In genomic region chr19:44908836-44909460, GRCm38 (mm10) we compare ENCODE assay signal across 13 mouse cellular contexts. TPM values are rescaled to one million over a fixed set of nuclear protein-coding genes. Genes with fewer than 3 reads are reported as not detected.
DNase-seq lines count a peak whose midpoint lies in the region; ATAC-seq and TF ChIP-seq lines count a peak whose summit lies in the region.
"Had no signal": no experiment of that assay in that cellular context is flagged by ENCODE, and none has a peak within 500 bp of the region (broad histone marks: within the 10 kb centered on the region; RNA-seq: fewer than 3 reads in every experiment).

No protein-coding gene starts in this region.

- H3K36me3 ChIP-seq in heart, embryonic 11.5 days (ENCODE audit: control insufficient read depth, insufficient read depth, low read length): no peaks in the 10 kb centered on the region
- no peaks in the 10 kb centered on the region for H3K36me3 ChIP-seq in liver, embryonic 11.5 days (ENCODE audit: control insufficient read depth, insufficient read depth, low read length)
- no peaks in the 10 kb centered on the region for H3K36me3 ChIP-seq in liver, postnatal 0 days (replicated peaks; ENCODE audit: insufficient read depth, low read length)
- H3K36me3 ChIP-seq in embryonic facial prominence, embryonic 12.5 days: no peaks in the 10 kb centered on the region
- H3K36me3 ChIP-seq in stomach, embryonic 14.5 days (ENCODE audit: control insufficient read depth, insufficient read depth, low read length): no peaks in the 10 kb centered on the region
- H3K36me3 ChIP-seq: limb, embryonic 15.5 days; midbrain, embryonic 13.5 days had no signal

- no peak for TF ChIP-seq EP300 in liver, postnatal 0 days (IDR thresholded peaks at IDR 0.05; ENCODE audit: low read depth)

- no peaks in the 10 kb centered on the region for H3K9me3 ChIP-seq in heart, embryonic 11.5 days (replicated peaks; ENCODE audit: control insufficient read depth, low read length)
- H3K9me3 ChIP-seq in liver, embryonic 11.5 days (ENCODE audit: control insufficient read depth, low read length): no peaks in the 10 kb centered on the region
- H3K9me3 ChIP-seq in liver, postnatal 0 days (ENCODE audit: low read length): no peaks in the 10 kb centered on the region
- H3K9me3 ChIP-seq in embryonic facial prominence, embryonic 12.5 days: no peaks in the 10 kb centered on the region
- H3K9me3 ChIP-seq in stomach, embryonic 14.5 days (ENCODE audit: control insufficient read depth, low read depth, low read length): no peaks in the 10 kb centered on the region
- H3K9me3 ChIP-seq: limb, embryonic 15.5 days; midbrain, embryonic 13.5 days had no signal

- no peaks in the 10 kb centered on the region for H3K27me3 ChIP-seq in heart, embryonic 11.5 days (ENCODE audit: control insufficient read depth, insufficient read depth, low read length)
- H3K27me3 ChIP-seq in liver, embryonic 11.5 days (replicated peaks; ENCODE audit: control insufficient read depth, insufficient read depth, low read length): no peaks in the 10 kb centered on the region; the same call in 1 of the 2 replicates
- no peaks in the 10 kb centered on the region for H3K27me3 ChIP-seq in liver, postnatal 0 days (ENCODE audit: insufficient read depth, low read length)
- H3K27me3 ChIP-seq in embryonic facial prominence, embryonic 12.5 days: no peaks in the 10 kb centered on the region
- no peaks in the 10 kb centered on the region for H3K27me3 ChIP-seq in stomach, embryonic 14.5 days (ENCODE audit: control insufficient read depth, insufficient read depth, low read length)
- H3K27me3 ChIP-seq: limb, embryonic 15.5 days had no signal

- ATAC-seq in heart, embryonic 11.5 days (replicated peaks; ENCODE audit: insufficient number of reproducible peaks, low FRiP score, low TSS enrichment): no peak
- ATAC-seq in liver, embryonic 11.5 days (replicated peaks; ENCODE audit: low FRiP score): no peak
- no peak for ATAC-seq in liver, postnatal 0 days
- ATAC-seq in embryonic facial prominence, embryonic 12.5 days (ENCODE audit: insufficient number of reproducible peaks, insufficient read depth, low FRiP score, low TSS enrichment): no peak
- no peak for ATAC-seq in stomach, embryonic 14.5 days (ENCODE audit: insufficient number of reproducible peaks, insufficient read depth, low FRiP score, low read depth)
- no peak for ATAC-seq in erythroid progenitor cell, adult 5-6 weeks (replicated peaks; ENCODE audit: low FRiP score, poor library complexity, severe bottlenecking)
- ATAC-seq: midbrain, embryonic 13.5 days had no signal

- H3K4me1 ChIP-seq in heart, embryonic 11.5 days (ENCODE audit: control insufficient read depth, insufficient read depth, low read length): peaks cover 11% of the 10 kb centered on the region
- H3K4me1 ChIP-seq in liver, embryonic 11.5 days (replicated peaks; ENCODE audit: control insufficient read depth, insufficient read depth, low read length): peaks cover 5% of the 10 kb centered on the region; the same call in 1 of the 2 replicates
- peaks cover 4% of the 10 kb centered on the region; the same call in 1 of the 2 replicates for H3K4me1 ChIP-seq in liver, postnatal 0 days (ENCODE audit: insufficient read depth)
- H3K4me1 ChIP-seq in embryonic facial prominence, embryonic 12.5 days: peaks cover 24% of the 10 kb centered on the region
- peaks cover 25% of the 10 kb centered on the region for H3K4me1 ChIP-seq in stomach, embryonic 14.5 days (ENCODE audit: control insufficient read depth, insufficient read depth, low read length)

- peak overlapping the region; percentile 67 for H3K27ac ChIP-seq in heart, embryonic 11.5 days (ENCODE audit: low read depth, low read length)
- peak overlapping the region; percentile 0; the same call in 1 of the 2 replicates for H3K27ac ChIP-seq in liver, embryonic 11.5 days (ENCODE audit: low read depth, low read length)
- no peak overlapping the region for H3K27ac ChIP-seq in liver, postnatal 0 days (ENCODE audit: low read depth)
- peak overlapping the region; percentile 69 for H3K27ac ChIP-seq in embryonic facial prominence, embryonic 12.5 days
- peak overlapping the region; percentile 80 for H3K27ac ChIP-seq in stomach, embryonic 14.5 days (ENCODE audit: low read length)
- H3K27ac ChIP-seq: midbrain, embryonic 13.5 days had no signal

- 60% methylated on average over 11 of the region's 11 CpGs for WGBS in heart, embryonic 11.5 days (ENCODE audit: insufficient replicate concordance)
- WGBS in liver, embryonic 11.5 days: 66% methylated on average over 11 of the region's 11 CpGs
- WGBS in liver, postnatal 0 days (ENCODE audit: insufficient replicate concordance): 66% methylated on average over 11 of the region's 11 CpGs
- 68% methylated on average over 11 of the region's 11 CpGs for WGBS in embryonic facial prominence, embryonic 12.5 days
- 60% methylated on average over 11 of the region's 11 CpGs for WGBS in stomach, embryonic 14.5 days

- TF ChIP-seq CTCF in liver, postnatal 0 days (IDR thresholded peaks at IDR 0.05; ENCODE audit: low read depth): no peak

- no peak for DNase-seq in heart, postnatal 25 days (ENCODE audit: low spot score)
- no peak for DNase-seq in liver, embryonic 11.5 days (ENCODE audit: low spot score)
- no peak for DNase-seq in liver, postnatal 0 days
- no peak for DNase-seq in frontal cortex, postnatal 10 days (ENCODE audit: low spot score in 2 of 2)
- DNase-seq: adrenal gland, postnatal 14 days; kidney, postnatal 14 days; right cerebral cortex, postnatal 4 days had no signal

- no peak overlapping the region for H3K4me3 ChIP-seq in heart, embryonic 11.5 days (ENCODE audit: low read depth, low read length)
- H3K4me3 ChIP-seq in liver, embryonic 11.5 days (ENCODE audit: low read depth, low read length): no peak overlapping the region
- H3K4me3 ChIP-seq in liver, postnatal 0 days (ENCODE audit: low read depth, low read length): no peak overlapping the region
- no peak overlapping the region for H3K4me3 ChIP-seq in embryonic facial prominence, embryonic 12.5 days
- H3K4me3 ChIP-seq in stomach, embryonic 14.5 days (ENCODE audit: low read depth, low read length): no peak overlapping the region
- H3K4me3 ChIP-seq: limb, embryonic 15.5 days; midbrain, embryonic 13.5 days had no signal

- H3K9ac ChIP-seq in heart, embryonic 11.5 days (ENCODE audit: low read depth, low read length): no peak overlapping the region
- H3K9ac ChIP-seq in liver, embryonic 11.5 days (ENCODE audit: low read depth, low read length): no peak overlapping the region
- H3K9ac ChIP-seq in liver, postnatal 0 days (replicated peaks): no peak overlapping the region
- no peak overlapping the region for H3K9ac ChIP-seq in embryonic facial prominence, embryonic 12.5 days
- no peak overlapping the region for H3K9ac ChIP-seq in stomach, embryonic 14.5 days (replicated peaks; ENCODE audit: low read depth, low read length)
- H3K9ac ChIP-seq: limb, embryonic 15.5 days; midbrain, embryonic 13.5 days had no signal

- intact Hi-C loops in heart, postnatal 25 days (cut with DNase I): no loop called here

- H3K4me2 ChIP-seq in heart, embryonic 11.5 days: no peak overlapping the region
- no peak overlapping the region for H3K4me2 ChIP-seq in liver, embryonic 11.5 days
- no peak overlapping the region for H3K4me2 ChIP-seq in liver, postnatal 0 days (ENCODE audit: low read depth, low read length)
- no peak overlapping the region for H3K4me2 ChIP-seq in embryonic facial prominence, embryonic 12.5 days (replicated peaks)
- H3K4me2 ChIP-seq in stomach, embryonic 14.5 days (replicated peaks; ENCODE audit: low read depth, low read length): no peak overlapping the region
- H3K4me2 ChIP-seq: limb, embryonic 15.5 days; midbrain, embryonic 13.5 days had no signal

RNA-seq across cellular contexts. Expression of gene Slf2, which starts 22.0 kb away (rescaled TPM):
- polyA plus RNA-seq in heart, embryonic 11.5 days (2014; fragmentation: Nextera tagmentation; extraction: Ambion mirVana): 57.1 and 62.0 TPM in 2 replicates
- total RNA-seq in heart, postnatal 25 days (2021): 10 to 100 TPM; 18.4 to 22.0 TPM
- 49.8 and 50.1 TPM in 2 replicates for polyA plus RNA-seq in liver, embryonic 11.5 days (2014; fragmentation: Nextera tagmentation; extraction: Ambion mirVana)
- polyA plus RNA-seq in liver, postnatal 0 days (2015; fragmentation: Nextera tagmentation; extraction: Ambion mirVana): 6.5 and 7.5 TPM in 2 replicates
- polyA plus RNA-seq in embryonic facial prominence, embryonic 12.5 days (2016; fragmentation: Nextera tagmentation; extraction: Ambion mirVana): 50.1 and 51.6 TPM in 2 replicates
- 56.5 and 56.7 TPM in 2 replicates for polyA plus RNA-seq in stomach, embryonic 14.5 days (2014; fragmentation: Nextera tagmentation; extraction: Ambion mirVana)
- total RNA-seq in erythroid progenitor cell, adult 5-6 weeks (2015; ENCODE audit: low replicate concordance): 17.7 and 27.2 TPM in 2 replicates
- 26.5 and 29.4 TPM in 2 replicates for total RNA-seq in erythroid progenitor cell, adult 5-6 weeks (2017; ENCODE audit: low replicate concordance)
